Mouse (Mus musculus): ENCODE results near the gene P2ry10. TPM values are rescaled to one million over a fixed set of nuclear protein-coding genes. Genes with fewer than 3 reads are reported as not detected.
"Not testable (repeated sequence)": the region's sequence is repeated elsewhere in the genome, so short reads cannot be mapped to it uniquely, and the experiment has no call there.

P2ry10 gene
- total RNA-seq (2015; ENCODE audit: low replicate concordance) = 2.3 TPM in 1 of 2 replicates, not detected in the other
- total RNA-seq (2017; ENCODE audit: low replicate concordance) = 0.70 and 1.4 TPM in 2 replicates

- no peak for ATAC-seq (replicated peaks; ENCODE audit: low FRiP score, poor library complexity, severe bottlenecking)
Measured at GRCm38 (mm10) chrX:107088177-107088576, at the start of gene P2ry10. P2ry10 (plus strand) TSS chrX:107088492.

DNA sequence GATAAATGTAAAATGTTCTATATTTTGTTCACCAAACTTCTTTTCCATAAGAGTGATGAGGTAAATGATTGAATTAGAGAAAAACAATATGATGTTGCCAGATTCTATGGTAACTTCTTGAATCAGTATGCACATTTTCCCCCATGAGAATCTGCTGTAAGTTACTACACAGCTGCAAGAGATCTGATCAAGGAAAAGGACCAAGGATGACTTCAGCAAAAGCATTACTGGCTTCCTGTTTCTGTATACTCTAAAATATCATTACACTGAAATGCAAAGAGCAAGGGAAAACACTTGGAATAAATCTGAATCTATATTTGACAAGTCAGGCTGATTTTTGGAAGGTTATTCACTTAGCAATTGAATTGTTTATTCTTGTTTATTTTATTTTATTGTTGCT, 49.1 kb upstream of the P2ry10 start:
- ATAC-seq (replicated peaks; ENCODE audit: low FRiP score, poor library complexity, severe bottlenecking) = no peak

GRCm38 (mm10) chrX:107039635-107040034, 48.7 kb upstream of the P2ry10 start:
- ATAC-seq (replicated peaks; ENCODE audit: low FRiP score, poor library complexity, severe bottlenecking) = no peak

- no peak for ATAC-seq (replicated peaks; ENCODE audit: low FRiP score, poor library complexity, severe bottlenecking)
Measured at GRCm38 (mm10) chrX:107042367-107042766, 45.9 kb upstream of the P2ry10 start.

DNA sequence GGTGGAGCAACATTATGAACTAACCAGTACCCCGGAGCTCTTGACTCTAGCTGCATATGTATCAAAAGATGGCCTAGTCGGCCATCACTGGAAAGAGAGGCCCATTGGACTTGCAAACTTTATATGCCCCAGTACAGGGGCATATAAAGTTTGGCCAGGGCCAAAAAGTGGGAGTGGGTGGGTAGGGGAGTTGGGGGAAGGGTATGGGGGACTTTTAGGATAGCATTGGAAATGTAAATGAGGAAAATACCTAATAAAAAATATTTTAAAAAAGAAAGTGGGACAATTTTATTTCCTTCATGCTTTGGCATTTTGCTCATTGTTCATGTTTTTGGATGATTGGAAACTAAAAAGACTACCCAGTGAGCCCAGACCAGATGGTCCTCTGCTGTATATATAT, 4.9 kb upstream of the P2ry10 start:
- ATAC-seq (replicated peaks; ENCODE audit: low FRiP score, poor library complexity, severe bottlenecking) = not testable (repeated sequence)

DNA sequence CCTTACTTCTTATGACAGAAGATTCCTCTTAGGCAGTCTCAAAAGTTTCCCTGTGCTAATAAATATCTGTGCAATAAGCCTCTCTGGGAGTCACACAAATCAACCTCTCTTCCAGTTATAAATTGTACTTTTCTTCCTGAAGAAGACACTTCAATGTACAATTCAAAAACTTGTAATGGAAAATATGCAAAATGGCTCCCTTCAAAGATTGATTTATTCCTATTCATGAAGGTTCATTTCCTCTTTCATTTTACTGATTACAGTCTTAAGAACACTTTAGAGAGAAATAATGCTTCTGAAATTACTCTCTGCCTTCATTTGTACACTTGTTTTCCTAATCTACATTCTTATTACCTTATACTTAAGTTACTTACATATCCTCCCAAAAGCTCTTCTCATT, 4.0 kb upstream of the P2ry10 start:
- ATAC-seq (replicated peaks; ENCODE audit: low FRiP score, poor library complexity, severe bottlenecking) = no peak

GRCm38 (mm10) chrX:107089131-107089530, 839 bp downstream of the P2ry10 start:
- ATAC-seq (replicated peaks; ENCODE audit: low FRiP score, poor library complexity, severe bottlenecking) = no peak

DNA sequence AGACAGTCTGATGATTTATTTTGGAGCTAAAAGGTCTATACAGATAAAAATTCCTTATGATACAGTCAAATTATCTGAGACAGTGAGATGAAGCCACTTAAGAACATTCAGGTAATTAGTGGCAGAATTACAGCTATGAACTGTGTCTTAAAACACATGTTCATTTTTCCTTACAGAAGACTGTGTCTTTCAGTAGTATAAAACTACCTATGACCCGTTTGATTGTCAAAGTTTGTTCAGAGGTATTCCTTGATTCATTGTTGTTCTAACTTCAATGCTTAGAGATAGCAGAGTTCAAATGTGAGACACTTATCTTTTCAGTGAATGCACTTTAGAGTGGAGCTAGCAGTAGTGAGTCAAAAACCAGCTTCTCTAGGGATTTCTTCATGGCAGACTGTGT, 1.6 kb downstream of the P2ry10 start:
- ATAC-seq (replicated peaks; ENCODE audit: low FRiP score, poor library complexity, severe bottlenecking) = no peak

DNA sequence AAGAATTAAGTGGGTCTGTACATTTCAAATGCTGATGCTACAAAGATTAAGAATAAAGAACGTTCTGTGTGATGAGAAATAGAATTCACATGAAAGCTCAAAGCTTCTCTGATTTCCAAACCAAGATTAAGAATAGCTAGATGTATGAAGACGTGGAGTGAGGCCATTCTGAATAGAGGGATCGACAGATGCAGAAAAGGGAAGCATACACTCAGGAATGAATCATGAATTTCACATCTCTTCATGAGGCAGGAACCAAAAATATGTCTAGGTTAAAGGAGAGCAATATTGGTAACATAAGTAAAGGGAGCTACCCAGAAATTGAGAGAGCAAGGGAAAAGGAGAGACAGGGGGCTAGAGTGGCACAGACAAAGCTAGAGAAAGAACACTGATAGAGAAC, 7.3 kb downstream of the P2ry10 start:
- no peak for ATAC-seq (replicated peaks; ENCODE audit: low FRiP score, poor library complexity, severe bottlenecking)

- ATAC-seq (replicated peaks; ENCODE audit: low FRiP score, poor library complexity, severe bottlenecking) = no peak
Measured at GRCm38 (mm10) chrX:107116333-107116732, 28.0 kb downstream of the P2ry10 start.

DNA sequence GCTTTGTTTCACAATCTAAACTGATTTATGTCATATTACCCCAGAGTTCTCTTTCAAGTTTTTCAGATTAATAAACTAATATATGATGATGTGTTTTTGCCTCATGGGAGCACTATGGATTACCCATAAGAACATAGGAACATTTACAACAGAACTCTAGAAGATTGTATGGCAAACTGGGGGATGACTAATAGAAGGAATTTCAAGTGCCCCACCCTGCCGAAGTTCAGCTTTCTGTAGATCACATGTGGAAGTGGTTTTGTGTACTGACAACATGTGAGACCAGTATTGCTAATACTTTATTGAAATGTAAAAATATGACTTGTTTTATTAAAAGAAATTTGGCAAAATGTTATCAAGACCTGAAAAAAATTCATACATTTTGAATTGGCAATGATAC, 28.7 kb downstream of the P2ry10 start:
- ATAC-seq (replicated peaks; ENCODE audit: low FRiP score, poor library complexity, severe bottlenecking) = no peak

DNA sequence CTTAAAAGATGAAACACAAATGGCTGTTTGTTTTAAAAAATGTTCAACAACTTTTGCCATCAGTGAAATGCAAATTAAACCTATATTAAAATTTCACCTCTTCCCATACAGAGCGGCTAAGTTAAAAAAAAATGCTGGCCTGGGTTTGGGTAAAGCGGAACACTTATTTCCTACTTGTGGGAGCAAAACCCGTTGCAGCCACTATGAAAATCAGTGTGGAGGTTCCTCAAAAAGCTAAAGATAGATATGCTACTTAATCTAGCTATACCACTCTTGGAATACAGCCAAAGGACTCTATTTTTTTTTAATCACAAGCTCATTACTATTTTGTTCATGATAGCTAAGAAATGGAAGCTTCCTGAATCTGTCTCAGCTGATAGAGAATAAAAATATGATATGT, 54.9 kb downstream of the P2ry10 start:
- ATAC-seq (replicated peaks; ENCODE audit: low FRiP score, poor library complexity, severe bottlenecking) = no peak

DNA sequence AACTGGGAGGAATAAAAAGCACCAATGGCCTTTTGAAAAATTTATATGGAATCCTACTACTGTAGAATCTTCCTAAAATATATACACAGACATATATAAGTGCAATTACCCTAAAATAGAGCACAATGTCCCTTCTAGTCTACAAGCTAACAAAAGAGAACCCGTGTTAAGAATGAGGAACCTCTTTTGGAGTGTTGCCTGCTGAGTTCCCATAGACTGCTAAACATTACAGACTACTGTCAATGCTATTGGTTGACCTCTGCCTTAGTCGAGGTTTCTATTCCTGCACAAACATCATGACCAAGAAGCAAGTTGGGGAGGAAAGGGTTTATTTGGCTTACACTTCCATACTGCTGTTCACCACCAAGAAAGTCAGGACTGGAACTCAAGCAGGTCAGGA, 55.6 kb downstream of the P2ry10 start:
- no peak for ATAC-seq (replicated peaks; ENCODE audit: low FRiP score, poor library complexity, severe bottlenecking)

DNA sequence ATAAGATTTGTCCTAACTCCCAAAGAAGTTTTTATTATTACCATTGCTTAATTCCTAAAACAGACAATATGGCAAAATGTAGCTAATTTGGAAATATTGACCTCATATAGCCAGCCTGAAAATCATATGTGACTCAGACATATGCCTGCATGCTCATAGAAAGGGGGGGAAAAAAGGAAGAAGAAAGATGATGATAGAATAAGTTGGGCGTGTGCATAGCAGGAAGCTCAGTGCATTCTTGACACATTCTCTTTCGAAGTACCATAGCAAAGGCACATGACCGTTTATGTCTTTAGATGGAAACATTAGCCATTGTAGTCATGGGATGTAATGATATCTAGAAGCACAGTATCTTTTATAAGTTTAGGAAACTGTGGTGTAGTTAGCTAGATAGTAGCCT, 60.4 kb downstream of the P2ry10 start, which contains the start of gene P2ry10b:
Gene P2ry10b (plus strand): TSS at position 247 of the 400 bp plus-strand sequence.
- ATAC-seq (replicated peaks; ENCODE audit: low FRiP score, poor library complexity, severe bottlenecking) = no peak

DNA sequence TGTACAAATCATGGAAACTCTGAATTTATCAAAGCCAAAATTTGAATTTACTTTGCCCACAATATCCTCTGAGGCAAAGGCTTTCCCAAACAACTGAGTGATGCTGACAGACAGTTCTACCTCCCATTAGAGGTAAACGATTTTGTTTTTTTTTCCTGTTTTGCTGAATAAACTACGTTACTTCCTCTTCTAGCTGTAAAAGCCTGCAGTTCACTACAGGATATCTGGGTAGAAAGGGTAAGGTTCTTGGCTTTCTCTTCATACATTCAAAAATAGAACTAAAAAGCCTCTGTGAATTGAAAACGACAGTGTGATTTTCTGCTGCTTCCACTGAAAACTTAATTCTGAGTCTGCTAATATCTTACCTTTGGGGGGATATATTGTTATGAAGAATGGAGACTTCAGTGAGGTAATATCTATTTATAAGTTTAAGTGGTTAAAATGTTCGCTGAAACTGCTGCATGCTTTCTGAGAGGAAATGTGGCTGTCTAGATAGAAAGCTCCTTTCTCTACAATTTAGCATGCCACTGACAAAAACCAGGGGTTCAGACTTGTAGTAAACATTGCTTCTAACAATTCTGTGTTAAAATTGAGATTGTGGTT, 61.2 kb downstream of the P2ry10 start:
- ATAC-seq (replicated peaks; ENCODE audit: low FRiP score, poor library complexity, severe bottlenecking) = no peak

- no peak for ATAC-seq (replicated peaks; ENCODE audit: low FRiP score, poor library complexity, severe bottlenecking)
Measured at GRCm38 (mm10) chrX:107150027-107150426, 61.7 kb downstream of the P2ry10 start.

GRCm38 (mm10) chrX:107150752-107151515, 62.6 kb downstream of the P2ry10 start:
- no peak for ATAC-seq (replicated peaks; ENCODE audit: low FRiP score, poor library complexity, severe bottlenecking)
